Mouse (Mus musculus) lung, postnatal 36 days (tissue): ENCODE data around the gene Nhs.

ENCODE experiments used
- DNase-seq: peaks from one replicate; pipeline ENCODE4 v3.0.0; 2022; ENCODE audit warnings: mixed read lengths

Gene Nhs

GRCm38 (mm10) chrX:162017471-162017870 lies 142.1 kb downstream of the Nhs start:
- no peak for DNase-seq

DNA sequence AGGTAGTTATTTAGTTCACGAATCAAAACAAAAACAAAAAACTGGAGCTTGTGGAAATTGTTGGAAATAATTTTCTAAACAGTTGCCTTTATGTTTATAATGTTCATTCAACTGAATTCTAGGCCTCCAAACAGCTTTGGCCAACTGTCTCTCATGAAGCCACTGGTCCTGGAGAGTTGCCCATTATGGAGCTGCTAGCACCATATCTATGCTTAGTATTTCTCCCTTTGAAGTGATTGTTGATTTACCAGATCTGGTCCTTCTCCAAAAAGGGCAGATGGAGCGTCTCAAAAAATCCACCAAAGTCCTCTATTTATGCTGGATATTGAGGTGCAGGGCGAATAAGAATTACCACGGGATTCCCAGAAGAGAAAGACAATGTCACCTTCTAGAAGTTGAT lies 147.0 kb downstream of the Nhs start:
- peak; percentile 13 for DNase-seq

DNA sequence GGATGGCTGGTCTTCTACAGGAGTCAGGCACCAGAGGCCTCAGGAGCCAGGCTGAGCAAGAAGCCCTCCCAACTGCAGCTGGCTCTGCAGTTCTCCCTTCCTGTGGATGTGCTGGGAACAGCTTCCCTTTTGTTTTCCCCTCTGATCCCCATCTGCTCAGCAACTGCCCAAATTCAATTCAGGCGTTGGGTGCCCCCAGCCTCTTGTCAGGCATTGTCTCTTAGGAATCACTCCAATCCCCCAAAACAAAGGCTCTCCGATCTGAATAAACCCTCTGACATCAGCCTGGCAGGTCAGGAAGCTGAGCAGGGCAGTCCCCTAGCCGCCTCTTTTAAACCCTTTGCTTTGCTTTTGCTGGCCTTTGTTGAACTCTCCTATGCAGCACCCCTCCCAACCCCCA lies 149.7 kb downstream of the Nhs start:
- no peak for DNase-seq

DNA sequence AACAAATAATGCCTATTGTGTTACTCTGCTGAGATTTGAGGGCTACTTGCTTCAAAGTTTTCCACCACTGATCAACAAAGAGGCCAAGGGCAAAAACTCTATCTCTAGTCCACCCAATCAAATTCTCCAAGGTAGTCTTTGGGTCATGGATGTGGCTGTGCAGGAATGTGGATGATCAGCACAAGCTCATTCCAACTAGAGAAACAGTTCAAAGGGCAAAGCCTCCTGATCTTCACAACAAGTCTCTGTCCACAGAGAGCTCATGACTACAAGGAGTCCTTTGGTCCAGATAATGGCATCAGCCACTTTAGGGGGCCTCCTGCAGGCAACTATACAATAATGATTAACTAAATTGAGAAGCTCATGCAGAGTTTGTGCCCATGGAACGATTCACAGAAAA lies 155.7 kb downstream of the Nhs start:
- no peak for DNase-seq

DNA sequence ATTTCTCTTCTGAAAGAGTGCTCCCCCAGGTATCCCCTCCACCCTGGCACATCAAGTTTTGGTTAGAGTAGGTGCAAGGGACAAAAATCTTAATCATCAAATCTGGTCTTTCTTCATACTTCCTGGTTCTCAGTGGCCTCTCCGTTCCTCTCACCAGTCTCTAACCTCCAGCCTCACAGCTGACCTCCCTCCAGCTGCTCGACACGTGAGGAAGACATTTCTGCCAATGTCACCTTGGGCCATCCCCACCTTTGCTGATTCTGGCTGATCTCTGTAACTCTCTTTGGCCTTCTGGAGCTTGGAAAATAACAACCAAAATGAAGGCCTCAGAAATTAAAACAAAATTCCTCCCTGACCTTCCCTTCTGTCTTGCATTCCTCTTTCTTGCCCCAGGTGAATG lies 160.7 kb downstream of the Nhs start:
- no peak for DNase-seq

DNA sequence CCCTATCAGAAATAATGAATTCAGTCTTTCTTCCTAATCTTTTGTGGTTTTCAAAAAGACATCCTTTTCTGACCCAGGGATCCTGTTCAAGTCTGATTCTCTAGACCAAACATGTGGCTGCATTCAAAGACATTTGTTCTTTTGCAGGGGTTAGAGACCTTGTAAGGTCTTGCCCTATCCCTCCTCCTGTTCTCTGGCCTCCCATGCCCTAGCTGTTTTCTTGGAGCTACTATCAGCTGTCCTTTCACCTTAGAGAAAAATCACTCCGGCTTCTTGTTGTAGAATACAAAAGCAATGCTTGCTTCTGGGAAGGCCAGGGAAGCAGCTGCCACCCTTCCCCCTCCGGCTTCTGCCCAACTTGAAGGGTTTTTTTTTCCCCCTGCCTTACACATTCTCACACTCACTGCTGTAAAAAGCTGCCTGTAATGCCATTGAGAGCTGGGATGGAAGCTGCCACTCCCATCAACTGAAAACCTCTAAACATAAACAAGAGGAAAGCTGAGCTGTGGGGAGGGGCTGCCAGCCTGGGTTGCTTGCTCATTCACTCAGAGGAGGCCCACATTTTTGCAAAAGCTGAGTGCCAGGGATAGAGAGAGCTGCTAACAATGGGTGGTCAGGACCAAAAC lies 162.2 kb downstream of the Nhs start:
- DNase-seq, result no peak

DNA sequence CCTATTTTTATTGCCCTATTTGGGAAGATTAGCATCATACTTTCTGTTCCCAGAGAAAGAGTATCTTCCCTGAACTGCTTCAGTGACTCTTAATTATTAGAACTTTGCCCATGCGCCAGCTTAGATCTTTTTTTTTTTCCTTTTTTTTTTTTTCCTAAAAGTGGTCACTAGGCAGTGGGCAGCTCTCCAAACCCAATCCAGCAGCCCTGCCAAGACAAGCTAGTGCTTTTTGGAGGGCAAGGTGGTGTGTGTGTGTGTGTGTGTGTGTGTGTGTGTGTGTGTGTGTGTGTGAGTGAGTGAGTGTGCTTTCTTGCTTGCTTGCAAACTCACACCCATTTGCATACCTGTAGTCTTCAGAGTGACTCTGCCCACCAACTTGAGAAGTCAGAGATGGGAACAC lies 169.4 kb downstream of the Nhs start:
- no peak for DNase-seq

DNA sequence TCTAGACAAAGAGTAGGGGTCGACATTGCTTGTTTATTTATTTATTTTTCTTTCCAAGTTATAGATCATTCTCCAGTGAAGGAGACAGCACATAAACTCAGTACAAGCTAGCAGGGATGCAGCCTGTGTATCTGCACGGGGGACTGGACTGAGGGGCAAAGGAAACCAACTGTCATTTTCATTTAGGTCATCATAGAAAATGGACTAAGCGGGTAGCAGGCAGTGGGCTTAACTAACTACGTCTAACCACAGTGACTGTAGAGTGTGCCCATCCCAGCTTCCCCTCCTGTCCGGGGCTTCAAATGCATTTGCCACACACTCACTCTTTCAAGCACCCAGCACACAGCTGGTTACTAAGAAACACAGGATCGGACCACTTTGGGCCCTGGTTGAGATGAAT lies 174.6 kb downstream of the Nhs start:
- no peak for DNase-seq

GRCm38 (mm10) chrX:161981399-161981798 lies 178.1 kb downstream of the Nhs start:
- peak; percentile 26 for DNase-seq

DNA sequence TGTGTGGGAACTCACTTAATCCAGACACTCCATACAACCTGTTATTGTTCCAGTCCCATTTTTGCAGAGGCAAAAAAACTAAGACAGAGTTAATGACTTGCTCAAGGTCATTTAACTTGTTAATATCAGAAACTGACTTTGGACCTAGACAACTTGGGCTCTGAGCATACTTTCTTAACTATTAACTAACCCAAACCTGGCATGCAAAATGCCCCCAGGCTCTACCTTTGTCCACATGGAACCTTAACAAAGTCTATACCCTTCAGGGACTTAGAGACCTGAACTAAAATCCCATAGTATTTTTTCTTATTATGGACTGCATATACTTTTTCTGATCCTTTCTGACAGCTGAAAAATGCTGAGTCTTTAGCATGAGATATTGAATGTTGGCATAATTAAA lies 179.6 kb downstream of the Nhs start:
- DNase-seq, result no peak

DNA sequence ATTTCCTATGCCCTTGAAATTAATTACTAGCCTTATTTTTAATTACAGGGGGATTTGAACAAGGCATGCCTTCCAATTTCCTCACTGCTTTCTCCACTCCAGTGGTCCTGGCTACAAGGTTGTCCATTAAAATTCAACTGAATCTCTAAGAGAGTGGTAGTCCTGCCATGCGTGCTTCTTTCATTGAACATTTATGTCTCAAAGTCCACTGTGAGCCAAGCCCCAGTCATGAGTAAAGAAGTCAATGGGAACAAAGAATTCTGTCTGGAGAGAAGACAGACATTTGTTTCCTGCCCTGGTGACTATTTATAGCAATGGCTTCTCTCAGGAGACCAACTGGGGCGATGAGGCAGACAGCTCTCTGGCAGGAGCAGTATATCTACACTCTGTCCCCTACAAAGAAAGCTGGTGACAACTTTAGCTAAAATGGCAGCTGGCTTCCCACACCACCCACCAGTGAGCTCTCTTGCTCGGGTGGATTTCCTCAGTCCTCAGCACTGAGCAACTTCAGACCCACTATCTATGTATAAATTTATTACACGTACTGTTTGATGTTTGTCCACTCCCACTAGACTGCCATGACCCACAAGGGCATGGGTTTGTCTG lies 182.2 kb downstream of the Nhs start:
- DNase-seq, result no peak

DNA sequence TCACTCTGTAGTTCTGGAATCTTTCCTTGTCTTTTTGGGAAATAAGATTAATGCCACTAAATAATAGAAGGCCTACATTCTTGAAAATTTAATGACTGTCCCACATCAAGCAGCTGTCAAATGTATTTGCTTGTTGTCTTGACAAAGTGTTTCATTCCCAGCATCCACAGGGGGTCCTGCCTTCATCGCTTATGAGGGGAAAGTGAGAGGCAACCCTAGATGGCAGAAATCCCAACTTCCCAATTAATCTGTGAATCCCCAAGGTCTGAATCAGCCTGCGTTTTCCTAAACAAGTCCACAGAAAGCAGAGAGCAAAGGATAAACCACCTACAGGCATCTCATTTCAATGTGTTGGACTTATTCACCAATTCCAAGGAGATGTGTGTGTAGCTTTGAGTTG lies 183.2 kb downstream of the Nhs start:
- no peak for DNase-seq

GRCm38 (mm10) chrX:161973572-161973971 lies 186.0 kb downstream of the Nhs start:
- DNase-seq, result no peak

DNA sequence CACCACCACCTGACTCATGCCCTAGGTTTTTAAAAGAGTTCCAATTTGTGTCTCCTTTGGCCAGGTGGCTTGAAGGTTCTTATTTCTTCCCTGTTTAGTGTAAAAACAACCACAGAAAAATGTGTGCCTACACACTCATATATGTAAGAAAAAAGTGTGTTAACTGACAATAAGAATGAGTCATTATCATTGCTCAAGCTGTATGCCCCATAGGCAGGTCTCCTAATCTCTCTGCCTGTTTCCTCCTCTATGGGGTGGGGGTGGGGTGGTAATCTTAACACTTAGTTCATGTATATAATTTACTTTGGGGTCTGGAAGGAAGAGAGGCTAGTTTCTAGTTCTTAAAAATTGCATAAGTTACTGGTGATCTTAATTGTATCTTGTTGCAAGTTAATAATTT lies 186.8 kb downstream of the Nhs start:
- no peak for DNase-seq

DNA sequence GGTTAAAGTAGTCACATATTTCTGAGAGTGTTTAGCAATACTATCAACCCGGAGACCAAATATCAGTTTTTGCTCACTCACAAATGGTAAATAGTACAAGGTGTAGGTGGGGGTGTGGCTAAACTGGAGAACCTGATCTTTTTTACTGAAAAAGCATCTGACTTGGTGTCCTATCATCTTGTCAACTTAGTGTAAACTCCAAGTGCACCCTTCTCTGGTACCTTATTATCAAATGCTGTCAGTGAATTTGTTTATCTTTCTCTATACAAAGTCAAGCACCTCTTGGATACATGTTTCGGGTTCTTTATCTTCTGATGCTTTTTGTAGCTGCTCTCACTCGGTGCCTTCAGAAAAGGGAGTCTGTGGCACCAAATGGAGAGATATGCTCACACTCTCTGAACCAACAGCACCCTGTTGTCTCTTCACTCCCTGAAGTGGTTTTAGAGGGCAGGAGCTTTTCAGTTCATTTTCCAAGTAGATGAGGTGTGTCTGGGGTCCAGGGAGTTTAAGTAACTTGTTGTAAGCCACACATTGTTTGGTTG lies 187.5 kb downstream of the Nhs start:
- no peak for DNase-seq

GRCm38 (mm10) chrX:161971131-161971530 lies 188.4 kb downstream of the Nhs start:
- no peak for DNase-seq

DNA sequence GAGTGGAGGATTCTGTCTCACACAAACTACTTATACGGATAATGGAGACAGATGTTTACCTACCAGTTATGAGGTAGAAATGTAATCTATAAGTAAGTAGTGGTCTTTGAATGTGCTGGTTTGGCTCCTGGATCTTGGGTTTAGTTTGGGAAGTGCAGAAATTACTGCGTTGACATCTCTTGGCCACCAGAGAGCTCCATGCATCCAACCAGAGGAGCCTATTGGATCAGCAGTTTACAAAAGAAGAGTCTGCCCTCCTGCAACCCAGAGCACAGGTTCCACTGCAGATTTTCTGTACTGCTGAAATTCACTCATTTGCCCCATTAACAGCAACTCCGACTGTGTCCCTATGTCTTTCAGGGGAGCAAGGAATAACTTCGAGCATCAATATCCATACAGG lies 191.8 kb downstream of the Nhs start:
- peak; percentile 6 for DNase-seq

DNA sequence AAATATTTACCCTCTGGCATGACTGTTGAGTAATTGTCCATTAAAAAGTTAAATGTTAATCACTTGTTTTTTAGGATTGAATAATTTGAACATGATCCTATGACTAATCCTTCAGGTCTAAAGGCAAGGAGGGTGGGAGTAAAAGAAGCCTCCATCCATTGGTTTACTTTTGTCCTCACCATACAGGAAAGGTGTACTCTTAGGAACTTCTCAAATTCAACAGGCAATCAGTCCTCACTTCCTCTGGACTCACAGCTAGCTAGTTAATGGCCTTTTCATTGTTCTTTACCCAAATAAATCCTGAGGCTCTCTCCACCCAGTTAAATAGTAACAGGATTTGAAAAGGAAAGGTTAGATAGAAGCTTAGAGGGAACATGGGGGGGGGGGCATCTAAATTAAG lies 196.2 kb downstream of the Nhs start:
- no peak for DNase-seq

DNA sequence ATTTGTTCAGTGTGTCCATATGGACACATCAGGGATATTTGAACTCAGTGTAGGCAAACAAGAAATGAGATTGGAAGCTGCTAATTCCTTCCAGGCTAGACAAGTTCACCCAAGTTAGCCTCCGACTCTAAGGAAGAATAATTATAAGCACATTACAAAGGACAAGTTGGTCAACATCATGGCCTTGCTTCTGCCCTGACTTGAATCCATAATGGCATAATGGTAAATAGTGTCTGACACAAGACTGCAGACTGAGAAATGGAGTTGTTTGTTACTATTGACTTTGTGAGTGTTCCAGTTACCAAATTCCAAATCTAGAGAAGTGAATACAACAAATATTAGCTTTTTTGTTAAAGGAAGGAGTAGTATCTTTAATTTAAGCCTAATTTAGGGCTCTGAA lies 196.7 kb downstream of the Nhs start:
- DNase-seq, result no peak

DNA sequence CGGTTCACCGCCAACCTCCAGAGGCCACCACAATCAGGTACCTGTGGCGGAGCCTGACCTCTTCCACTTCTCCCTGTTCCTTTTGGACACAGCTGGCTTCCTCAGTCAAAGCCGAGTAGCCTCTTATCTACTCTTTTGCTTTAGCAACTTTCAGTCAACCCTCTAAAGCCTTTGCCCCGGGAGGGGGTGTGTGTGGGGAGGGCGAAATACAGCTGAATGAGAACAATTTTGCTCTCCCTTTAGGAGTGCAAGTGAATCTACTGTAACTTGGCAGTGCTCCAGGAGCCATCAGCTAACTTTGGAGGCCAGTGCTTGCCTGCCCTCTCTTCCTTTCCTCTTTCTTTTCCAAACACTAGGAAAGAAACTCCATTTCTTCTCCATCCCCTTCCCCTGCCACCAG lies 197.8 kb downstream of the Nhs start:
- DNase-seq, result no peak

- DNase-seq, result peak; percentile 65
Measured at GRCm38 (mm10) chrX:161961176-161961575, 198.4 kb downstream of the Nhs start.

- DNase-seq, result no peak
Measured at GRCm38 (mm10) chrX:161952356-161952755, 207.2 kb downstream of the Nhs start.

- peak; percentile 17 for DNase-seq
Measured at GRCm38 (mm10) chrX:161943098-161943680, 216.3 kb downstream of the Nhs start.

GRCm38 (mm10) chrX:161940696-161941095 lies 218.8 kb downstream of the Nhs start:
- DNase-seq, result peak; percentile 36

GRCm38 (mm10) chrX:161926683-161927053 lies 232.9 kb downstream of the Nhs start:
- DNase-seq, result no peak
